Mouse (Mus musculus) myocyte (in vitro differentiated cells): ENCODE measurements around the gene Ly6g6d.

Source experiments
- CEBPB ChIP-seq: IDR thresholded peaks from 2 replicates; pipeline ENCODE4 v1.6.1; 2011; ENCODE audit warnings: mild to moderate bottlenecking, moderate library complexity; ENCODE audit not compliant: poor library complexity, insufficient read depth, severe bottlenecking
- POLR2A ChIP-seq: IDR thresholded peaks from one replicate; pipeline ENCODE4 v1.6.1; 2011; ENCODE audit warnings: low read depth, mild to moderate bottlenecking, control low read depth, moderate library complexity; ENCODE audit not compliant: insufficient read length
- TCF3 ChIP-seq: IDR thresholded peaks from one replicate; pipeline ENCODE4 v1.6.1; 2011; ENCODE audit warnings: low read depth, control low read depth; ENCODE audit not compliant: insufficient read length
- USF1 ChIP-seq: IDR thresholded peaks from one replicate; pipeline ENCODE4 v1.6.1; 2011; ENCODE audit warnings: low read depth, mild to moderate bottlenecking, control low read depth, moderate library complexity

GRCm38 (mm10) chr17:35039121-35039873, 38.6 kb downstream of the Ly6g6d start:
- TF ChIP-seq CEBPB (no peak), POLR2A (no peak), USF1 (no peak), TCF3 (no peak)
